Mouse (Mus musculus) left cerebral cortex, postnatal 10 days (tissue): ENCODE data around the gene Adsl. TPM values are rescaled to one million over a fixed set of nuclear protein-coding genes. Genes with fewer than 3 reads are reported as not detected.

ENCODE experiments used
- DNase-seq, 2 experiments: peaks; one replicate each; pipeline ENCODE4 v3.0.0; 2021 to 2022; ENCODE audit warnings: low spot score in 2 of 2, mixed read lengths in 1 of 2; ENCODE audit errors: extremely low spot score in 1 of 2
- intact Hi-C: fragments of 180-260 bp; cut with DNase I; formaldehyde crosslinking; loops from one replicate; pipeline ENCODE4 v1.15.1; 2025
- total RNA-seq, 2 experiments: library from RNA; stranded (reverse); gene quantifications; 2 replicates each; pipeline ENCODE4 v1.2.3; 2021

Gene Adsl
- total RNA-seq, 2 experiments from 2014 or later = 29.3 to 33.0 TPM

- no peak for DNase-seq
- intact Hi-C loops = no loop called here
Observed at GRCm38 (mm10) chr15:80936686-80937085, 11.6 kb upstream of the Adsl start.

GRCm38 (mm10) chr15:80938615-80939014 is 9.7 kb upstream of the Adsl start:
- intact Hi-C loops = no loop called here

GRCm38 (mm10) chr15:80939401-80939800 is 8.9 kb upstream of the Adsl start:
- intact Hi-C loops = no loop called here
- DNase-seq = no peak

More at GRCm38 (mm10) chr15:80938615-80939014, 9.7 kb upstream of the Adsl start:
- DNase-seq = no peak

GRCm38 (mm10) chr15:80941468-80942040 is 6.7 kb upstream of the Adsl start:
- no peak for DNase-seq
- intact Hi-C loops = no loop called here

- DNase-seq = peak in 1 of 2 experiments; percentile 45
Observed at GRCm38 (mm10) chr15:80945851-80946250, 2.4 kb upstream of the Adsl start.

GRCm38 (mm10) chr15:80949431-80949830 is 1.1 kb downstream of the Adsl start:
- intact Hi-C loops = loop anchor here (5.0 kb wide), 1 partner anchor 242 kb away; no protein-coding TSS in a partner anchor
- DNase-seq = no peak

More at GRCm38 (mm10) chr15:80945851-80946250, 2.4 kb upstream of the Adsl start:
- intact Hi-C loops = loop anchor here (5.0 kb wide), 1 partner anchor 239 kb away; no protein-coding TSS in a partner anchor

- intact Hi-C loops = no loop called here
- no peak for DNase-seq
Observed at GRCm38 (mm10) chr15:80950055-80950454, 1.8 kb downstream of the Adsl start.

GRCm38 (mm10) chr15:80953971-80954370 is 5.7 kb downstream of the Adsl start:
- intact Hi-C loops = no loop called here
- DNase-seq = no peak

GRCm38 (mm10) chr15:80954861-80955260 is 6.6 kb downstream of the Adsl start:
- DNase-seq = no peak
- intact Hi-C loops = no loop called here

- intact Hi-C loops = no loop called here
- DNase-seq = no peak
Observed at GRCm38 (mm10) chr15:80955836-80956438, 7.6 kb downstream of the Adsl start.

- intact Hi-C loops = no loop called here
- DNase-seq = no peak
Observed at GRCm38 (mm10) chr15:80969371-80969770, 21.1 kb downstream of the Adsl start.

- DNase-seq = no peak
Observed at GRCm38 (mm10) chr15:80974311-80974710, 26.0 kb downstream of the Adsl start.

GRCm38 (mm10) chr15:80975666-80976065 is 27.4 kb downstream of the Adsl start:
- intact Hi-C loops = no loop called here
- DNase-seq = no peak

More at GRCm38 (mm10) chr15:80974311-80974710, 26.0 kb downstream of the Adsl start:
- intact Hi-C loops = no loop called here

GRCm38 (mm10) chr15:80977620-80978334 is 29.5 kb downstream of the Adsl start, which contains the start of gene Sgsm3:
Sgsm3 (plus strand) TSS chr15:80977765.
- intact Hi-C loops = no loop called here
- peak; percentile 74 to 90 for DNase-seq

GRCm38 (mm10) chr15:80979611-80980010 is 31.3 kb downstream of the Adsl start:
- DNase-seq = no peak
- intact Hi-C loops = no loop called here

- intact Hi-C loops = no loop called here
Observed at GRCm38 (mm10) chr15:80981176-80981575, 32.9 kb downstream of the Adsl start.

GRCm38 (mm10) chr15:80983264-80983663 is 35.0 kb downstream of the Adsl start:
- no peak for DNase-seq
- intact Hi-C loops = no loop called here

More at GRCm38 (mm10) chr15:80981176-80981575, 32.9 kb downstream of the Adsl start:
- no peak for DNase-seq

- DNase-seq = no peak
- intact Hi-C loops = no loop called here
Observed at GRCm38 (mm10) chr15:80988331-80988730, 40.0 kb downstream of the Adsl start.

GRCm38 (mm10) chr15:80989712-80990111 is 41.4 kb downstream of the Adsl start:
- intact Hi-C loops = no loop called here

GRCm38 (mm10) chr15:80994959-80995358 is 46.7 kb downstream of the Adsl start:
- intact Hi-C loops = no loop called here
- no peak for DNase-seq

More at GRCm38 (mm10) chr15:80989712-80990111, 41.4 kb downstream of the Adsl start:
- DNase-seq = no peak
